Mouse (Mus musculus) spleen, adult 2 months (tissue): ENCODE results near the gene Fzd2. TPM values are rescaled to one million over a fixed set of nuclear protein-coding genes. Genes with fewer than 3 reads are reported as not detected.

ENCODE experiments used
- DNase-seq, 2 experiments: peaks; one replicate each; pipeline versions ENCODE4 v3.0.0 to v3.0.0-alpha.2; 2012 to 2021; ENCODE audit warnings: low spot score in 2 of 2, low read depth in 1 of 2
- H3K27ac ChIP-seq: fragments of 200-500 bp; 2 replicates; pipeline ENCODE4 v1.5.1; 2012; ENCODE audit warnings: low read length, inconsistent platforms; ENCODE audit not compliant: insufficient read depth
- H3K27me3 ChIP-seq: fragments of 200-500 bp; 2 replicates; pipeline ENCODE4 v1.6.1; 2012; ENCODE audit warnings: mild to moderate bottlenecking, moderate library complexity, low read length, inconsistent platforms; ENCODE audit not compliant: control insufficient read depth, insufficient read depth
- H3K36me3 ChIP-seq: fragments of 200-500 bp; 2 replicates; pipeline ENCODE4 v1.6.1; 2012; ENCODE audit warnings: mild to moderate bottlenecking, low read length, inconsistent platforms; ENCODE audit not compliant: control insufficient read depth, insufficient read depth
- H3K4me1 ChIP-seq: fragments of 200-500 bp; 2 replicates; pipeline ENCODE4 v1.6.1; 2011; ENCODE audit warnings: inconsistent platforms; ENCODE audit not compliant: control insufficient read depth, insufficient read depth, insufficient read length
- H3K4me3 ChIP-seq: fragments of 200-500 bp; 2 replicates; pipeline ENCODE4 v1.5.1; 2011; ENCODE audit warnings: mild to moderate bottlenecking, inconsistent platforms; ENCODE audit not compliant: insufficient read depth, insufficient read length; ENCODE audit errors: extremely low read depth
- CTCF ChIP-seq: fragments of 200-500 bp; IDR thresholded peaks from 2 replicates; pipeline ENCODE4 v1.5.1; 2011; ENCODE audit warnings: mild to moderate bottlenecking, inconsistent platforms; ENCODE audit not compliant: insufficient read depth, insufficient read length, insufficient replicate concordance; ENCODE audit errors: extremely low read depth
- POLR2A ChIP-seq: fragments of 200-500 bp; IDR thresholded peaks from 2 replicates; pipeline ENCODE4 v1.6.1; 2011; ENCODE audit warnings: low read depth, low read length, inconsistent platforms
- WGBS: fragments of 180-500 bp; shearing (Covaris S2); methylation state at CpG from one replicate; pipeline ENCODE4 v1.1.7; 2018; 5-methylcytosine and 5-hydroxymethylcytosine counted together
- polyA plus RNA-seq: library from polyadenylated mRNA; depleted of rRNA; stranded (reverse); fragments of >200 nt; gene quantifications from 2 replicates; pipeline ENCODE4 v1.2.3, GENCODE M21; 2012

The Fzd2 gene
- polyA plus RNA-seq, 1 experiment: 2.9 TPM

DNA sequence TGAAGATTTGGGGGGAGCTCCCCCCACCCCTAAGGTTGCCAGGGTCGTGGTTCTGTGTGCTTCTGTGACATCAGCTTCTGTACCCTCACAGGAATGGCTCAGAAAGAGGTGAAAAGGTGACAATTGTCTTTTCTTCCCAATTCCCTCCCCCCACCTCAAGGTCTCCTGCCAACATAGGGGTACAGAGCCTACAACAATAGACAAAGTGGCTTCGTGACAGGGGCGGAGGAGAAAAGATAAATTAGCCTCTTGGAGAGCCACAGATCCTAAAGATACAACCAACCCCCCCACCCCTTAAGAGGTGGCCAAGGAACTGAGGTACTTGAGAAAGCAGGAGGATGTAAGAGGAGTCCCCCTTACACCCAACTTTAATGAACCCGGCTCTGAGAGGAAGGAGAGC is 4.5 kb downstream of the Fzd2 start:
- Histone ChIP-seq H3K36me3 (no peaks in the 10 kb centered on the region), H3K4me1 (peaks cover 4% of the 10 kb centered on the region; the same call in 1 of the 2 replicates), H3K4me3 (no peak overlapping the region), H3K27me3 (peaks cover 10% of the 10 kb centered on the region), H3K27ac (no peak overlapping the region)
- TF ChIP-seq POLR2A (no peak), CTCF (no peak)
- 70% methylated on average over 4 of the region's 4 CpGs for WGBS
- no peak for DNase-seq

DNA sequence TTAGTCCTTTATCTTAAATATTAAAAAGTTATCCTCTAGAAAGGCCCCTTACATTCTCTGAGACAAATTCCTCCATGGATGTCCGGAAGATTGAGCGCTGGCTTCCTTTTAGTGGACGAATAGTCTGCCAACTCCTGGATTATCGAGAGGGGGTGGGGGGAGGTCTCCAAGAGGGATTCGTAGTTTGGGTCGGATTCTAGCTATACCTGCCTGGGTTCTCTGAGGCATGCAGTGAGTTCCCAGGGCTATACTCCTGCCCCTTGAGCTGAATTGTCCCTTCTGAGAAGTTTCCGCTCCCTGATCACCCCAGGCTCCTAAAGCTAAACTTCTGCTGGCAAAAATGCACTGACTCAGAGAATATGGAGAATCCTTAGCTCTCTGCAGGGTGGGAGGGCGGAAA is 5.3 kb downstream of the Fzd2 start:
- H3K36me3 ChIP-seq: no peaks in the 10 kb centered on the region
- no peak for TF ChIP-seq POLR2A
- TF ChIP-seq CTCF: no peak
- no peak for DNase-seq
- no peak overlapping the region for H3K4me3 ChIP-seq
- no peak overlapping the region for H3K27ac ChIP-seq
- peaks cover 5% of the 10 kb centered on the region for H3K27me3 ChIP-seq
- peaks cover 4% of the 10 kb centered on the region; the same call in 1 of the 2 replicates for H3K4me1 ChIP-seq
- 86% methylated on average over 8 of the region's 8 CpGs for WGBS

DNA sequence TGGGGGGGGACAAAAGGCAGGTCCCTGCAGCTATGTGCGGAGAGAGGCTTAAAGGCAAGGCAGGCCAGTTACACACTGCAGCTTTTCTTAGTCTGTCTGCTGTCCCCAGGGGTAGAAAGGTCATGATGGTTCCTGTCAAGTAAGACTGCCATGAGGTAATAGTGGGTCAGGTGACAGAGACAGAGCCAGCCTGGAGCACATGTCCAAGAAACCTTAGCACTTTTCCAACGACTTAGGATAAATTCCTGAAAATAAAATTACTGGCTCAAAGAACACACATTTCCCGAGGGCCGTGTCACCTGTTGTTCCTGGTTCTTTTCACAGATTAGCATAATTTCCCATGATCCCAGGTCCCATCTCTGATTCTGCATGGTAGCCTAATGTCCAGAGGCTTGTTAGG is 6.1 kb downstream of the Fzd2 start:
- Histone ChIP-seq H3K27ac (no peak overlapping the region), H3K4me3 (no peak overlapping the region), H3K4me1 (no peaks in the 10 kb centered on the region), H3K27me3 (peaks cover 2% of the 10 kb centered on the region), H3K36me3 (no peaks in the 10 kb centered on the region)
- no peak for TF ChIP-seq CTCF
- TF ChIP-seq POLR2A: no peak
- no peak for DNase-seq
- 74% methylated on average over 4 of the region's 4 CpGs for WGBS

DNA sequence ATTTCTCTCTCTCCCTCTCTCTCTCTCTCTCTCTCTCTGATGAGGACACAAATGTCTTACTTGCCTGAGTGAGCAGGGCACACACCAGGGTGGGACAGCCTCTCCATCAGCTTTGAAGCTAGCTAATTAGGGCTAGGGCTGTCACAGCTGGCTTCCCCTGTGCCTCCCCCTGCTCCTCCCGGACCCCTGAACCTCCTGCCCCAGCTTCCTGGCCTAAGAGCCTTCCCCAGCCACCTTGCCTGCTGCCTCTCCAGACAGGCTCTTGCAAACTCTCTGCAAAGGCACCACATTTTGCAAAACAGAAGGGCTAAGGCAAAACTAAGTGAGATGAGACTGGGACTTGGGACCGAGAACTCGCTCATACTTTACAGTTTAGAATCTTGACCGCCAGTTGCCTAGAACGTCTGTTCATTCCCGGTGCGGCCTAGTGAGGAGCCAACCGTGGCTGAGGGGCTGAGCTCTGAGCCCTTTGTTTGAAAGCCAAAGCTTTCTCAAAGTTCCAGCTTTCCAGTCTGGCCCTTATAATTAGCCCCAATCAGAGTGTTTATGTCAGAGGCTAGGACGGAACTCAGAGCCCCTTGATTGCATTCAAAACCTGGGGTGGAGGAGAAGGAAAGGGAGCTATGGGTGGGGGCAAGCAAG is 6.6 kb downstream of the Fzd2 start:
- WGBS: 69% methylated on average over 9 of the region's 9 CpGs
- no peaks in the 10 kb centered on the region; the same call in none of the 2 replicates for H3K27me3 ChIP-seq
- no peak overlapping the region for H3K4me3 ChIP-seq

DNA sequence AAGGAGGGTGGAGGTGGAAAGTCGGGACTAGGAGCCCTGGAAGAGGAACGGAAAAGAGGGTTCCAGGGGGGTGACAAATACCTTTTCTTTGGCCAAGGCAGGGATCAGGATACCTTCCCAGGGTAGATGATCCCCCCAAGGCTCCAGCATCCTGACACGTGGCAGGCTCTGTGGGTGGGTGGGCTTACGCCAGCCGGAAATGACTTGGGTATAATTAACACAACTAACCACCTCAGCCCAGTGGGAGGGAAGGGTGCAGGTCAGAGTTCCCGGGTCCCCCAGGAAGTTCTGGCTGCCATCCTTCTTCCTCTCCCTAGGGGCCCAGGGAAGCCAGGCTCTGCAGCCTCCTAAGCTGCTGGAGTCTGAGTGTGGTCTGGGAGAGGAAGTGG is 7.1 kb downstream of the Fzd2 start:
- WGBS: 23% methylated on average over 6 of the region's 6 CpGs
- DNase-seq: no peak
- no peaks in the 10 kb centered on the region; the same call in 1 of the 2 replicates for H3K27me3 ChIP-seq
- H3K27ac ChIP-seq: no peak overlapping the region
- H3K4me1 ChIP-seq: no peaks in the 10 kb centered on the region
- no peak overlapping the region for H3K4me3 ChIP-seq
- H3K36me3 ChIP-seq: no peaks in the 10 kb centered on the region
- TF ChIP-seq POLR2A (no peak), CTCF (no peak)

More for the DNA sequence above, 6.6 kb downstream of the Fzd2 start:
- Histone ChIP-seq H3K36me3 (no peaks in the 10 kb centered on the region), H3K4me1 (no peaks in the 10 kb centered on the region), H3K27ac (no peak overlapping the region)
- DNase-seq: no peak
- TF ChIP-seq POLR2A: no peak
- no peak for TF ChIP-seq CTCF

DNA sequence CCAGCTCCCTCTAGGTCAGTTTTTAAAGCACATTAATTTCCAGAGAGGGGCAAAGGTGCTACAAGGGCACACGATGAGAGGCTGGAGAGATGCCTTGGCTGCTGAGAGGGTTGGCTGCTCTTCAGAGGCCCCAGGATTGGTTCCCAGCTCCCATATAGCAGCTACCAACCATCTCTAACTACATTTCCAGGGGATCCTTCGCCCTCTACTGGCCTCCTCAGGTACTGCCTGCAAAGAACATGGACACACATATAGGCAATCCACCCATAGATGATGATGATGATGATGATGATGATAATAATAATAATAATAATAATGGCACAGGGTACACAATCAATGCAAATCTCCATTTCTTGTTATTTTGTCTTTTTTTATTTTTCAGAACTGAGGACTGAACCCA is 15.3 kb downstream of the Fzd2 start:
- no peaks in the 10 kb centered on the region for H3K36me3 ChIP-seq
- no peak for DNase-seq
- no peak overlapping the region for H3K4me3 ChIP-seq
- no peaks in the 10 kb centered on the region for H3K4me1 ChIP-seq
- no peak overlapping the region for H3K27ac ChIP-seq
- WGBS: 67% methylated on average over 2 of the region's 2 CpGs
- TF ChIP-seq CTCF: no peak
- TF ChIP-seq POLR2A: no peak
- H3K27me3 ChIP-seq: no peaks in the 10 kb centered on the region

DNA sequence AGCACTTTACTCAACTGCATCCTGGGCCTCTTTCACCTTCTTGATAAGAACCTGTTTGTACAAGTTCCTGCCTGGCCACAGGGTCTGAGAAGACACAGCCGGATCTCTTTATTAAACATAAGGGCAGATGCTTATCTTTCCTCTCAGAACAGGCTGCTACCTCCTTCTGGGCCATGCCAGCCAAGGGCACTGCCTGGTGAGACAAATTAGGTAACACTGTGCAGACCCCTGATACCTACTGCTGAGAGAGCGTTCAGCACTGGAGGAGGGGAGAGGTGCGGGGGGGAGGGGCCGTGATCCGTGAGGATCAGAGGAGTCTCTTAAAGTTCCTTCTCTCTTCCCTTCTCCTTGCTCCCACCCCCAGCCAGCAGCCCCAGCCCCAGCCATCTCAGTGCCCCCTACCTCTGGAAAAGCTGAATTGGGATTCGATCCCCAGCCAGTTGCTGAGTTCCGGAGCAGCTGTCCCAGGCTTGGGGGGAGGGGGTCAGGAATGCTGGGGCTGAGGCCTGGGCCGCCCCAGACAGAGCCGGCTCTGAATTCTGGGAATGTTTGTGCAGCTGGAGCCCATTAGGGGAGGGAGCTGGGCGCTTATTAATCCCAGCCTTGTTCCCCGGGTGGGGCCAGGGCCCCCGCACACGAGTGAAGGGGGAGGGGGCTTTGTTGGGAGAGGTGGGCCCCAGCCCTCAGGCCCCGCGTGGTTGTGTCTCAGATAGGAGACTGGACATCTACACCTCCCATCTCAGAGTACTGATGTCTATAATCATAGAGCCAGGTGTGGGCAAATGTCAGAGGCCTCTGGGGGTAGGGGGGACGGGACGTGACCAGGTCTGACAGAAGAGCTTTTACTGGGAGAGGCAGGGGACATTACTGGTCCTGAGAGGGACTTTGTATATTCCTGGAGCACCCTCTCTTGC is 19.9 kb downstream of the Fzd2 start:
- no peak overlapping the region for H3K4me3 ChIP-seq
- H3K4me1 ChIP-seq: no peaks in the 10 kb centered on the region
- no peaks in the 10 kb centered on the region for H3K27me3 ChIP-seq
- no peaks in the 10 kb centered on the region for H3K36me3 ChIP-seq
- no peak for DNase-seq
- no peak overlapping the region for H3K27ac ChIP-seq
- TF ChIP-seq POLR2A (no peak), CTCF (no peak)
- WGBS: 62% methylated on average over 17 of the region's 17 CpGs
